Mouse (Mus musculus): ENCODE results near the gene Clba1. TPM values are rescaled to one million over a fixed set of nuclear protein-coding genes. Genes with fewer than 3 reads are reported as not detected.

Gene Clba1
- polyA plus RNA-seq, 1 experiment from 2014 or later = 7.6 TPM

DNA sequence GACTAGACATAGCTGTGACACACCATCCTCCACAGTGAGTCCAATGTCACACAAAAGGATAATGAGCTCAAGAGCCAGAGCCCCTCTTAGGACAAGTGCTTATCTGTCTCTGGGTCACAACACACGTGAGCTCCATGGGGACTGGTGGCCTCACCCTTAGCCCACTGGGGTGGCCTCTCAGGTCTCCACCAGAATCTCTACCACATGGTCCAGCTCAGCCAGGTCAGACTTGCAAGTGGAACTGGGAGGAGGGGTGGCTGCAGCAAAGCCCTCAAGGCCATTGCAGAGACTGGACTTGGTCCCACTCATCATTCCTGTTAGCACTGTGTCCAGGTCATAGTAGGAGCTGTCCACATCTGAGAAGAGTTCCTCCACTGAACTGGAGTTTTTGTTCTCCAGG lies 12.5 kb downstream of the Clba1 start:
- H3K27ac ChIP-seq (replicated peaks) = peak overlapping the region; percentile 71
- peaks cover 88% of the 10 kb centered on the region for H3K36me3 ChIP-seq
- peaks cover 58% of the 10 kb centered on the region for H3K4me1 ChIP-seq
- H3K4me3 ChIP-seq = no peak overlapping the region
- 24% methylated on average over 1 of the region's 1 CpGs for WGBS
- peak overlapping the region; percentile 23 for H3K4me2 ChIP-seq
- ATAC-seq (ENCODE audit: extremely low read depth, insufficient number of reproducible peaks, low FRiP score, low TSS enrichment) = no peak
- H3K9ac ChIP-seq = peak overlapping the region; percentile 59
- no peaks in the 10 kb centered on the region for H3K27me3 ChIP-seq (replicated peaks)
- no peaks in the 10 kb centered on the region for H3K9me3 ChIP-seq

GRCm38 (mm10) chr12:112821974-112822373 lies 13.2 kb downstream of the Clba1 start:
- 16% methylated on average over 4 of the region's 4 CpGs for WGBS
- Histone ChIP-seq H3K4me2 (peak overlapping the region; percentile 23), H3K4me3 (no peak overlapping the region), H3K9me3 (no peaks in the 10 kb centered on the region), H3K9ac (peak overlapping the region; percentile 59), H3K36me3 (peaks cover 90% of the 10 kb centered on the region), H3K27me3 (replicated peaks) (no peaks in the 10 kb centered on the region), H3K4me1 (peaks cover 66% of the 10 kb centered on the region), H3K27ac (replicated peaks) (peak overlapping the region; percentile 71)
- no peak for ATAC-seq (ENCODE audit: extremely low read depth, insufficient number of reproducible peaks, low FRiP score, low TSS enrichment)

- peak overlapping the region; percentile 48 for H3K27ac ChIP-seq (replicated peaks)
- WGBS = 68% methylated on average over 2 of the region's 2 CpGs
These were observed 13.9 kb downstream of the Clba1 start for GRCm38 (mm10) chr12:112822676-112823075.

GRCm38 (mm10) chr12:112823221-112823620 lies 14.5 kb downstream of the Clba1 start:
- peak overlapping the region; percentile 68 for H3K27ac ChIP-seq (replicated peaks)
- no peaks in the 10 kb centered on the region for H3K27me3 ChIP-seq (replicated peaks)
- H3K9me3 ChIP-seq = no peaks in the 10 kb centered on the region
- peaks cover 88% of the 10 kb centered on the region for H3K36me3 ChIP-seq
- no peak overlapping the region for H3K4me3 ChIP-seq
- 64% methylated on average over 4 of the region's 4 CpGs for WGBS
- no peak for ATAC-seq (ENCODE audit: extremely low read depth, insufficient number of reproducible peaks, low FRiP score, low TSS enrichment)
- peak overlapping the region; percentile 9; the same call in 1 of the 2 replicates for H3K4me2 ChIP-seq
- H3K9ac ChIP-seq = peak overlapping the region; percentile 67
- H3K4me1 ChIP-seq = peaks cover 78% of the 10 kb centered on the region

More at GRCm38 (mm10) chr12:112822676-112823075, 13.9 kb downstream of the Clba1 start:
- H3K36me3 ChIP-seq = peaks cover 90% of the 10 kb centered on the region
- H3K9me3 ChIP-seq = no peaks in the 10 kb centered on the region
- no peak overlapping the region for H3K4me3 ChIP-seq
- no peak for ATAC-seq (ENCODE audit: extremely low read depth, insufficient number of reproducible peaks, low FRiP score, low TSS enrichment)
- no peaks in the 10 kb centered on the region for H3K27me3 ChIP-seq (replicated peaks)
- H3K4me2 ChIP-seq = peak overlapping the region; percentile 24
- H3K9ac ChIP-seq = 0 out of 2 replicates have a peak overlapping the region, but pooled peaks have one; percentile 61
- H3K4me1 ChIP-seq = peaks cover 73% of the 10 kb centered on the region

GRCm38 (mm10) chr12:112825901-112826300 lies 17.2 kb downstream of the Clba1 start:
- 75% methylated on average over 5 of the region's 5 CpGs for WGBS
- H3K27ac ChIP-seq (replicated peaks) = no peak overlapping the region
- no peaks in the 10 kb centered on the region for H3K27me3 ChIP-seq (replicated peaks)
- peaks cover 62% of the 10 kb centered on the region for H3K36me3 ChIP-seq
- no peak overlapping the region for H3K4me3 ChIP-seq
- ATAC-seq (ENCODE audit: extremely low read depth, insufficient number of reproducible peaks, low FRiP score, low TSS enrichment) = no peak
- peak overlapping the region; percentile 58 for H3K9ac ChIP-seq
- peak overlapping the region; percentile 87; the same call in 1 of the 2 replicates for H3K4me2 ChIP-seq
- H3K4me1 ChIP-seq = peaks cover 83% of the 10 kb centered on the region
- no peaks in the 10 kb centered on the region for H3K9me3 ChIP-seq

- peak overlapping the region; percentile 87 for H3K4me2 ChIP-seq
- H3K27me3 ChIP-seq (replicated peaks) = no peaks in the 10 kb centered on the region
- H3K9me3 ChIP-seq = no peaks in the 10 kb centered on the region
- ATAC-seq (ENCODE audit: extremely low read depth, insufficient number of reproducible peaks, low FRiP score, low TSS enrichment) = peak; percentile 76
- peaks cover 58% of the 10 kb centered on the region for H3K36me3 ChIP-seq
- H3K4me1 ChIP-seq = peaks cover 56% of the 10 kb centered on the region
- peak overlapping the region; percentile 99 for H3K9ac ChIP-seq
- H3K27ac ChIP-seq (replicated peaks) = peak overlapping the region; percentile 94
- H3K4me3 ChIP-seq = peak overlapping the region; percentile 99
- WGBS = under 1% methylated on average over 51 of the region's 51 CpGs
These were observed 19.9 kb downstream of the Clba1 start for GRCm38 (mm10) chr12:112828501-112829243.

DNA sequence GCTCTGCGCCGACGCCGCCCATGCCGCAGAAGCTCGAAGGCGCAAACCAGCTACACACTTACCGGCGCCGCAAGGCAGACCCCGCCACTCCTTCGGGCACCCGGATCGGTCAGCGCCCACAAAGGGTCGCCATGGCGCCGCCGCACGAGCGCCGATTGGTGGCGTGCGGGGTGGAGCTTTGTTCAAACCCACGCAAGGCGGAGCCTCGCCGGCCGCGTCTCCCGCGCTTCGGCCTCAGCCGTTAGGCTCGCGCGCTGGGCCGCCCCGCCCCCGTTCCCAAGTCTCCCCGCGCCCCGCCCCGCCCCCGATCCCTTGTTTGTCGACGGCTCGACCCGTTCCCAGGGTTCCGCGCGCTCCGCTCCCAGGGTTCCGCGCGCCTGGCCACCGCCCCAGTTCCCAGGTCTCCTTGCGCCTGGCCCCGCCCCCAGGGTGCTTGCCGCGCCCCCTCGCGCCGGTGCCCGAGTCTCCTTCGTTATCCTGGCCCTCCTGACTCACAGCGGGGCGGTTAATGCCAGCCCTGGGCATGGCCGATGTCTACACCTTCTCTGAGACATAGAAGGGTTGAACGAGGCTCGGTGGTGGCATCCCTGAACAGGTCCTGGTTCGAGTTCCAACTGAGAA lies 20.6 kb downstream of the Clba1 start, which contains the start of gene Cdca4:
Cdca4 (minus strand) TSS at position 180 of the 621 bp plus-strand sequence.
- H3K4me3 ChIP-seq = peak within 1 kb of the TSS; percentile 99
- H3K36me3 ChIP-seq = peaks cover 51% of the 10 kb centered on the region
- WGBS = under 1% methylated on average over 69 of the region's 72 CpGs
- peak; percentile 95 for ATAC-seq (ENCODE audit: extremely low read depth, insufficient number of reproducible peaks, low FRiP score, low TSS enrichment)
- peak within 1 kb of the TSS; percentile 87 for H3K4me2 ChIP-seq
- H3K27me3 ChIP-seq (replicated peaks) = no peaks in the 10 kb centered on the region
- H3K27ac ChIP-seq (replicated peaks) = peak within 1 kb of the TSS; percentile 94
- H3K9me3 ChIP-seq = no peaks in the 10 kb centered on the region
- H3K9ac ChIP-seq = peak within 1 kb of the TSS; percentile 99
- peaks cover 49% of the 10 kb centered on the region for H3K4me1 ChIP-seq

DNA sequence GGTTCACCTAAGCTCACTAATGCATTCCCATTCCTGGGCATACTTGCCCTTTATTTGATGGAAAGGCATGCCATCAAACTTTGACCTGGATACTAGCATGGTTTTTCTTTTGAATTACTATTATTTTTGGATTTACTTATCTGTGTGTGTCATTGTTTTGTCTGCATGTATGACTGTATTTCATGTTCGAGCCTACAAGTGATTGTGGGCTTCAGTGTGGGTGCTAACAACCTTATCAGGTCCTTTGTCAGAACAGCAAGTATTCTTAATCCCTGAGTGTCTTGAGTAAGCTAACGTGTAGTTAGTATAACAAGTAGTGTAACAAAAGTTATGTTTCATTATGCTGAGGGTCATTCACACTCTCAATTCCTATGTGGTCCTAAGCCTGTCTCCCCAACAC lies 21.4 kb downstream of the Clba1 start:
- WGBS = 12% methylated on average over 2 of the region's 2 CpGs
- no peak for ATAC-seq (ENCODE audit: extremely low read depth, insufficient number of reproducible peaks, low FRiP score, low TSS enrichment)
- peak overlapping the region; percentile 84 for H3K27ac ChIP-seq (replicated peaks)
- no peaks in the 10 kb centered on the region for H3K9me3 ChIP-seq
- peaks cover 41% of the 10 kb centered on the region for H3K4me1 ChIP-seq
- H3K4me3 ChIP-seq = peak overlapping the region; percentile 99
- H3K9ac ChIP-seq = peak overlapping the region; percentile 85
- no peaks in the 10 kb centered on the region for H3K27me3 ChIP-seq (replicated peaks)
- H3K4me2 ChIP-seq = peak overlapping the region; percentile 87
- H3K36me3 ChIP-seq = peaks cover 43% of the 10 kb centered on the region

- ATAC-seq (ENCODE audit: extremely low read depth, insufficient number of reproducible peaks, low FRiP score, low TSS enrichment) = no peak
- Histone ChIP-seq H3K36me3 (peaks cover 41% of the 10 kb centered on the region), H3K4me2 (peak overlapping the region; percentile 87), H3K4me1 (peaks cover 38% of the 10 kb centered on the region), H3K27ac (replicated peaks) (0 out of 2 replicates have a peak overlapping the region, but pooled peaks have one; percentile 84), H3K9me3 (no peaks in the 10 kb centered on the region), H3K9ac (peak overlapping the region; percentile 85), H3K4me3 (peak overlapping the region; percentile 99), H3K27me3 (replicated peaks) (no peaks in the 10 kb centered on the region)
- WGBS = 73% methylated on average over 3 of the region's 3 CpGs
These were observed 21.8 kb downstream of the Clba1 start for GRCm38 (mm10) chr12:112830570-112830969.

DNA sequence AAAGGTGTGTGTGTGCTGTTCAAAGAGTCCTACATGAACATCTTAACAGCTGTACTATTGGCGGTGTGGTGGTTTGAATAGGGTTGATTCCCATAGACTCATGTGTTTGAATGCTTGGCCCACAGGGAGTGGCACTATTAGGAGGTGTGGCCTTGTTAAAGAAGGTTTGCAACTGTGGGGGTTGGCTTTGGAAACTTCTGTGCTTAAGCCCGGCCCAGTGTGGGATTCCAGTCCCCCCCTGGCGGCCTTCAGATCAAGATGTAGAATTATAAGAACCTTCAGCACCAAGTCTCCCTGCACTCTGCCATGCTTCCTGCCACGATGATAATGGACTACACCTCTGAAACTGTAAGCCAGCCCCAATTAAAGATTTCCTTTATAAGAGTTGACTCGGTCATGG lies 23.7 kb downstream of the Clba1 start:
- H3K27ac ChIP-seq (replicated peaks) = no peak overlapping the region
- 83% methylated on average over 5 of the region's 5 CpGs for WGBS
- ATAC-seq (ENCODE audit: extremely low read depth, insufficient number of reproducible peaks, low FRiP score, low TSS enrichment) = no peak
- no peaks in the 10 kb centered on the region for H3K27me3 ChIP-seq (replicated peaks)
- H3K9ac ChIP-seq = no peak overlapping the region
- peaks cover 19% of the 10 kb centered on the region for H3K4me1 ChIP-seq
- H3K4me3 ChIP-seq = no peak overlapping the region
- no peak overlapping the region for H3K4me2 ChIP-seq
- peaks cover 23% of the 10 kb centered on the region for H3K36me3 ChIP-seq
- H3K9me3 ChIP-seq = no peaks in the 10 kb centered on the region

- Histone ChIP-seq H3K9me3 (no peaks in the 10 kb centered on the region), H3K27me3 (replicated peaks) (no peaks in the 10 kb centered on the region), H3K27ac (replicated peaks) (no peak overlapping the region), H3K4me3 (no peak overlapping the region), H3K4me2 (no peak overlapping the region), H3K4me1 (peaks cover 10% of the 10 kb centered on the region), H3K36me3 (peaks cover 17% of the 10 kb centered on the region), H3K9ac (no peak overlapping the region)
- no peak for ATAC-seq (ENCODE audit: extremely low read depth, insufficient number of reproducible peaks, low FRiP score, low TSS enrichment)
- 64% methylated on average over 6 of the region's 6 CpGs for WGBS
These were observed 24.8 kb downstream of the Clba1 start for GRCm38 (mm10) chr12:112833527-112833926.
